Mouse (Mus musculus) heart, embryonic 16.5 days (tissue): ENCODE measurements around the gene Baz1b. TPM values are rescaled to one million over a fixed set of nuclear protein-coding genes. Genes with fewer than 3 reads are reported as not detected.

Experiments
- ATAC-seq: fragments of 200-750 bp; cut with Nextera tagmentation; replicated peaks from 2 replicates; pipeline ENCODE4 v1.8.0; 2017; ENCODE audit warnings: moderate number of reproducible peaks; ENCODE audit not compliant: insufficient read depth, low FRiP score; ENCODE audit errors: extremely low read depth
- H3K27ac ChIP-seq: fragments of 300-500 bp; sonication (generic); 2 replicates; pipeline ENCODE4 v1.5.1; 2014; ENCODE audit warnings: mild to moderate bottlenecking, low read length, control low read depth, moderate library complexity
- H3K27me3 ChIP-seq: fragments of 300-500 bp; sonication (generic); 2 replicates; pipeline ENCODE4 v1.6.1; 2014; ENCODE audit warnings: low read length, mixed read lengths; ENCODE audit not compliant: control insufficient read depth, insufficient read depth
- H3K36me3 ChIP-seq: fragments of 300-500 bp; sonication (generic); 2 replicates; pipeline ENCODE4 v1.6.1; 2014; ENCODE audit not compliant: control insufficient read depth, insufficient read depth
- H3K4me1 ChIP-seq: fragments of 300-500 bp; sonication (generic); 2 replicates; pipeline ENCODE4 v1.6.1; 2014; ENCODE audit warnings: low read length, mixed read lengths; ENCODE audit not compliant: control insufficient read depth, insufficient read depth
- H3K4me2 ChIP-seq: fragments of 300-500 bp; sonication (generic); 2 replicates; pipeline ENCODE4 v1.6.1; 2014; ENCODE audit warnings: low read depth, mild to moderate bottlenecking, control low read depth, low read length
- H3K4me3 ChIP-seq: fragments of 300-500 bp; sonication (generic); 2 replicates; pipeline ENCODE4 v1.5.1; 2014; ENCODE audit warnings: mild to moderate bottlenecking, control low read depth, low read length
- H3K9ac ChIP-seq: fragments of 300-500 bp; sonication (generic); 2 replicates; pipeline ENCODE4 v1.6.1; 2014; ENCODE audit warnings: low read length, control low read depth
- H3K9me3 ChIP-seq: fragments of 300-500 bp; sonication (generic); replicated peaks from 2 replicates; pipeline ENCODE4 v1.6.1; 2016; ENCODE audit warnings: low read length; ENCODE audit not compliant: control insufficient read depth
- WGBS: fragments of 180-500 bp; shearing (Covaris S2); extraction: QIAGEN DNeasy Blood & Tissue Kit; methylation state at CpG from one replicate; pipeline ENCODE4 v1.1.7; 2014; 5-methylcytosine and 5-hydroxymethylcytosine counted together
- microRNA-seq: library from miRNA; unstranded; fragments of <30 nt; microRNA quantifications from one replicate; pipeline ENCODE4, GENCODE M21; 2017
- polyA plus RNA-seq: library from polyadenylated mRNA; unstranded; fragments of >200 nt; fragmentation: Nextera tagmentation; extraction: Ambion mirVana; gene quantifications from 2 replicates; pipeline ENCODE4 v1.2.1, GENCODE M21; 2015

The Baz1b gene
- polyA plus RNA-seq, 1 experiment from 2014 or later, result 21.1 TPM

DNA sequence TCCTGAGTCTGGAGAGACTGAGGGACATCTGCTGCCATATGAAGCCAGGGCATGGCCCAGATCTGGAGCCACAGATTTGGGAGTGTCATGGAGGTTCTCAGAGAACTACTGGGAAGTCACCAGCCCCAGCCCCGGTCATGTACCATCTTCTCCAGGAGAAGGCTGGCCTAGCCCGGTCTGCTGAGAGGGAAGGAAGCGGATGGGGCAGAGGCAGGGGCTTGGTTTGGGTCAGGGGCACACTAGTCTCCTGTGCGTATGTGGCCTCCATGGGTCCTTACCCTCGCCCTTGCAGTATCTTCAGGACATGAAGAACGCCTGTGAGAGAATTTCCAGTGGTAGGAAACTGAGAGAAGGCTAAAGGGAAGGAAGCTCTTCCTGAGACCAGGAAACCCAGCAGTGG, 103.6 kb downstream of the Baz1b start:
- no peak for ATAC-seq
- H3K9me3 ChIP-seq, result 0 out of 2 replicates have a peak, but pooled peaks cover under 1% of the 10 kb centered on the region
- H3K9ac ChIP-seq, result no peak overlapping the region
- no peak overlapping the region for H3K4me3 ChIP-seq
- H3K36me3 ChIP-seq, result no peaks in the 10 kb centered on the region
- 76% methylated on average over 6 of the region's 6 CpGs for WGBS
- no peaks in the 10 kb centered on the region for H3K4me1 ChIP-seq
- no peak overlapping the region for H3K27ac ChIP-seq
- no peaks in the 10 kb centered on the region for H3K27me3 ChIP-seq
- H3K4me2 ChIP-seq, result no peak overlapping the region

DNA sequence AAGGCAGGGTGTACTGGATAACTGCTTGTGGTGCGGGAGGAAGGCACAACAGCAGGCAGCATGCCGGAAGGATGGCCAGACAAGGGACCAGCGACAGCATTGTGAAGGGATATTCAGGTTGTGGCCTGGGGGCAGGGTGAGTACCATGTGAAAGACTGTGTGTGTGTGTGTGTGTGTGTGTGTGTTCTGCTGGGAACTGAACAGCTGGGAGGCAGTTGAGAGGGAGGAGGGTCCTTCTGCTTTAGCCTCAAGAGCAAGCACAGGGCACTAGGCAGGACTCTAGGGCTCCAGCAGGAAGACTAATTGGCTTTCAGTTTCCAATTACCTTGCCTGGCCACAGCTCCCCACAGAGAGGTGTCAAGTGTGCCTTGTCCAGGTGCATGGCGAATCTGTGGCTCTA, 104.1 kb downstream of the Baz1b start:
- Histone ChIP-seq H3K4me2 (no peak overlapping the region), H3K9ac (no peak overlapping the region), H3K9me3 (0 out of 2 replicates have a peak, but pooled peaks cover 2% of the 10 kb centered on the region), H3K4me3 (no peak overlapping the region), H3K27ac (no peak overlapping the region), H3K36me3 (no peaks in the 10 kb centered on the region), H3K27me3 (no peaks in the 10 kb centered on the region), H3K4me1 (no peaks in the 10 kb centered on the region)
- WGBS, result 67% methylated on average over 4 of the region's 4 CpGs
- ATAC-seq, result no peak

DNA sequence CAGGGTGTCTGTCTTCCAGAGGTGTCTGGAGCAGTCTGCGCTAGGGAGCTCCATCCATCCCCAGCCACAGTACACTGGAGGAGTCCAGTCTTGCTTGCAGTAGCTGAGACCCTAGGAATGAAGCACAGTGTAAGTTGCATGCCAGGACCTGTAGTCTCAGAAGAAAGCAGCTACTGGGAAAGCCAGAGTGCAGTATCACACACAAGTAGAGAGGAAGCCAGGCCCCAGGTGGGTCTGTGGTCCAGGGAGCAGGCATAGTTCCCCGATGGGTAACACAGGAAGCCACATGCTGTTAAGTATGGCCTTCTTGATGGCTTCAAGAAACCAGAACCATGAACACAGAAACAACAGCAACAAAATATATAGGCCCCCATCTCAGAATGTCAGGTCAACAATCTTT, 104.9 kb downstream of the Baz1b start:
- H3K9ac ChIP-seq, result no peak overlapping the region
- no peaks in the 10 kb centered on the region for H3K4me1 ChIP-seq
- no peaks in the 10 kb centered on the region for H3K27me3 ChIP-seq
- 87% methylated on average over 2 of the region's 2 CpGs for WGBS
- no peak overlapping the region for H3K4me2 ChIP-seq
- no peak overlapping the region for H3K4me3 ChIP-seq
- no peak overlapping the region for H3K27ac ChIP-seq
- H3K9me3 ChIP-seq, result 0 out of 2 replicates have a peak, but pooled peaks cover 2% of the 10 kb centered on the region
- H3K36me3 ChIP-seq, result no peaks in the 10 kb centered on the region
- ATAC-seq, result no peak

Small RNA genes within 50 kb of the gene (microRNA-seq; reads per million reads assigned to microRNA genes)
- not detected for gene Gm25315

Other genes with a start within 250 kb of the Baz1b start
- 3.1 TPM in 2 replicates for gene Cldn4, start 240.3 kb upstream of the Baz1b start, polyA plus RNA-seq
- gene Cldn3, start 201.1 kb upstream of the Baz1b start, polyA plus RNA-seq, result 8.0 and 32.8 TPM in 2 replicates
- 74.5 and 78.6 TPM in 2 replicates for gene Abhd11, start 178.1 kb upstream of the Baz1b start, polyA plus RNA-seq
- 6.0 and 7.4 TPM in 2 replicates for gene Stx1a, start 163.8 kb upstream of the Baz1b start, polyA plus RNA-seq
- 28.8 and 30.9 TPM in 2 replicates for gene Dnajc30, start 123.1 kb upstream of the Baz1b start, polyA plus RNA-seq
- 59.7 and 70.4 TPM in 2 replicates for gene Bud23, start 122.3 kb upstream of the Baz1b start, polyA plus RNA-seq
- 1.8 and 2.4 TPM in 2 replicates for gene Vps37d, start 109.0 kb upstream of the Baz1b start, polyA plus RNA-seq
- 2.2 and 2.4 TPM in 2 replicates for gene Mlxipl, start 97.4 kb upstream of the Baz1b start, polyA plus RNA-seq
- gene Tbl2, start 37.6 kb upstream of the Baz1b start, polyA plus RNA-seq, result 18.9 and 20.3 TPM in 2 replicates
- gene Bcl7b, start 19.0 kb upstream of the Baz1b start, polyA plus RNA-seq, result 40.1 and 47.7 TPM in 2 replicates
- gene Fzd9, start 64.0 kb downstream of the Baz1b start, polyA plus RNA-seq, result 4.3 and 5.2 TPM in 2 replicates
- gene Fkbp6, start 162.8 kb downstream of the Baz1b start, polyA plus RNA-seq, result 0.11 TPM in 1 of 2 replicates, not detected in the other
- not detected in 2 replicates for gene Trim50, start 166.0 kb downstream of the Baz1b start, polyA plus RNA-seq
- 21.2 and 23.3 TPM in 2 replicates for gene Nsun5, start 182.7 kb downstream of the Baz1b start, polyA plus RNA-seq
- gene Pom121, start 207.3 kb downstream of the Baz1b start, polyA plus RNA-seq, result 7.4 and 7.6 TPM in 2 replicates